Mouse (Mus musculus) intestine, embryonic 14.5 days (tissue): Measurements from ENCODE around the gene Sdcbp2. TPM values are rescaled to one million over a fixed set of nuclear protein-coding genes. Genes with fewer than 3 reads are reported as not detected.

Experiments used
- ATAC-seq: fragments of 200-750 bp; cut with Nextera tagmentation; replicated peaks from 2 replicates; pipeline ENCODE4 v1.8.0; 2017; ENCODE audit warnings: low read depth, moderate number of reproducible peaks, moderate TSS enrichment, moderate library complexity; ENCODE audit not compliant: low FRiP score, low TSS enrichment
- DNase-seq: peaks from one replicate; pipeline ENCODE4 v3.0.0-alpha.2; 2018; ENCODE audit warnings: low spot score
- H3K27ac ChIP-seq: fragments of 300-500 bp; sonication (generic); 2 replicates; pipeline ENCODE4 v1.5.1; 2014; ENCODE audit warnings: low read depth, mild to moderate bottlenecking, control low read depth
- H3K27me3 ChIP-seq: fragments of 300-500 bp; sonication (generic); replicated peaks from 2 replicates; pipeline ENCODE4 v1.6.1; 2014; ENCODE audit warnings: low read length, control low read depth; ENCODE audit not compliant: control insufficient read depth, insufficient read depth
- H3K36me3 ChIP-seq: fragments of 300-500 bp; sonication (generic); 2 replicates; pipeline ENCODE4 v1.6.1; 2014; ENCODE audit warnings: low read length, control low read depth; ENCODE audit not compliant: control insufficient read depth, insufficient read depth
- H3K4me1 ChIP-seq: fragments of 300-500 bp; sonication (generic); replicated peaks from 2 replicates; pipeline ENCODE4 v1.6.1; 2014; ENCODE audit warnings: low read length, control low read depth, mixed read lengths; ENCODE audit not compliant: control insufficient read depth, insufficient read depth
- H3K4me2 ChIP-seq: fragments of 300-500 bp; sonication (generic); 2 replicates; pipeline ENCODE4 v1.6.1; 2014; ENCODE audit warnings: low read length
- H3K4me3 ChIP-seq: fragments of 300-500 bp; sonication (generic); 2 replicates; pipeline ENCODE4 v1.5.1; 2014; ENCODE audit warnings: low read depth, low read length, control low read depth, mixed read lengths
- H3K9ac ChIP-seq: fragments of 300-500 bp; sonication (generic); 2 replicates; pipeline ENCODE4 v1.6.1; 2014; ENCODE audit warnings: mild to moderate bottlenecking, low read length
- H3K9me3 ChIP-seq: fragments of 300-500 bp; sonication (generic); 2 replicates; pipeline ENCODE4 v1.6.1; 2016; ENCODE audit warnings: low read length, control low read depth; ENCODE audit not compliant: control insufficient read depth
- WGBS: fragments of 180-500 bp; shearing (Covaris S2); extraction: QIAGEN DNeasy Blood & Tissue Kit; methylation state at CpG from one replicate; pipeline ENCODE4 v1.1.7; 2014; 5-methylcytosine and 5-hydroxymethylcytosine counted together
- polyA plus RNA-seq: library from polyadenylated mRNA; unstranded; fragments of >200 nt; fragmentation: Nextera tagmentation; extraction: Ambion mirVana; gene quantifications from 2 replicates; pipeline ENCODE4 v1.2.1, GENCODE M21; 2014

Gene Sdcbp2
- polyA plus RNA-seq = 9.5 and 10.3 TPM in 2 replicates

DNA sequence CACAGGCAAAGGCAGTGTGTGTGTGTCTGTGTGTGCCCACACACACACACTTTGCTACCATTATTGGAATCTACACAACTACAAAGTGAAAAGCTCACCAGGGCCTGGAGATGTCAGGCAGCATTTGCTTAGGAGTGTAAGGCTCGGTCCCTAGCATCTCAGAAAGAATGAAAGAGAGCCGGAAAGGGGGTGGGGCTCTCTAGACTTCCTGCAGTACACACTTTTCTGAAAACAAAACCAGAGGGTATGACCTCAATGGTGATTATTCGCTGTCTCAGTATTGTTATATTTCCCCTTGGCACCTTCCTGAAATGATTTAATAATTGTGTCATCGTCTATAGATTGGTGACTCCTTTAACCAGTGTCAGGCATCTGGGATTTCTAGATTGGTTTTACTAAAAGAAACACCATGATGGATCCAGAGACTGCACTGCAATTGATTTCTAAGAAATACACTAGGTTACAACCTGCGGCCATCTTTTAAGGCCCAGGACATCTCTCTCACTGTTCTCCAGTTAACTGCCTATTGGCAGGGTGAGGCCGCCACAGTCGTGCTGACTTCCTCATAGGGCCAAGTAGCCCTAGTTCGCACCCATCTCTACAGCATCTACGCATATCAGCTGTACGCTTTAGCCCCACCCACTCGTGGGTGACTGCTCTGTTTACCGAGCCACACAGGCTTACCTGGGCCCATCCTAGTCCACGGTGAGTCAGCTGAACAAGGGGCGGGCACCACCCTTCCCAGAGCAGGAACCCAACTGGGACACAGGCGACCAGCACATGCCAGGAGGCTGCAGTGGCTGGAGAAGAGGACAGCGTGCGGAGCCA is at the start of gene Sdcbp2:
TSS of gene Sdcbp2 (plus strand) at position 750 of the 828 bp plus-strand sequence.
- Histone ChIP-seq H3K27me3 (no peaks in the 10 kb centered on the region), H3K4me2 (no peak within 1 kb of the TSS), H3K27ac (no peak within 1 kb of the TSS), H3K4me3 (no peak within 1 kb of the TSS), H3K36me3 (no peaks in the 10 kb centered on the region), H3K9me3 (no peaks in the 10 kb centered on the region), H3K4me1 (peaks cover 8% of the 10 kb centered on the region), H3K9ac (no peak within 1 kb of the TSS)
- WGBS = 67% methylated on average over 17 of the region's 17 CpGs
- ATAC-seq (peak; percentile 66), DNase-seq (peak; percentile 67)

DNA sequence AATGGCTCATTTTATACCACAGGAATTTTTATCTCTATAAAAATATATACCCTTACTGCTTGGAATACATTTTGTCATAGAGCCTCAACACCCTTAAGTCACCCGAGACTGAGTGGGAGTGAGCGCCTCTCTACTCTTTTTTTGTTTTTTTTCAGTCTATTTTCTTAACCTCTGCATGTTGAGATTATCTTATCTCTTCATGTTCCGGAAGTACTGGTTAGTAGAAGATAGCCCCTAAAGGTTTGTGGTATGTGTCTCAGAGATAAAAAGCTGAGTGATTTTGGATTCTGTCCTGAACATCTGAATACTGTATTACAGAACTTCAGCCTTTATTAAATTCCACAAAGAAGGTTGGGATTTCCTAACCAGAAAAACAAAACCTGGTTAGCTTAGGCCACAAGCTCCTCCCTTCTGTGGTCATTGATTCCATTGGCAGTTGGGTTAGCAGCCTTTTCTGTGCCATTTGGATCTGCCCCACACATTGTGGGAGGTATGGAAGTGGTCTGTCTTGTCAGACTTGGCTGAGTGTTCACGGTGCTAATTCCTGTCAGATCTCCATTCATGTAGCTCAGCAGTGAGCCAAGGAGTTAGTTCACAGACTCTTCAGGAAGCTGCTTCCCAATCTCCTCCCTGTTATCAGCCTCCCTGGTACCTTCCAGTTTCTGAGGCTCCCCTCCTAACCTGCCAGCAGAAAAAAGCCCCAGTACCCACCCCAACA is 47.9 kb upstream of the Sdcbp2 start:
- no peaks in the 10 kb centered on the region for H3K9me3 ChIP-seq
- H3K27ac ChIP-seq = no peak overlapping the region
- H3K4me3 ChIP-seq = no peak overlapping the region
- DNase-seq (no peak), ATAC-seq (no peak)
- H3K4me1 ChIP-seq = no peaks in the 10 kb centered on the region
- 61% methylated on average over 4 of the region's 4 CpGs for WGBS
- H3K27me3 ChIP-seq = no peaks in the 10 kb centered on the region
- H3K36me3 ChIP-seq = peaks cover 13% of the 10 kb centered on the region; the same call in 1 of the 2 replicates
- no peak overlapping the region for H3K4me2 ChIP-seq
- no peak overlapping the region for H3K9ac ChIP-seq

DNA sequence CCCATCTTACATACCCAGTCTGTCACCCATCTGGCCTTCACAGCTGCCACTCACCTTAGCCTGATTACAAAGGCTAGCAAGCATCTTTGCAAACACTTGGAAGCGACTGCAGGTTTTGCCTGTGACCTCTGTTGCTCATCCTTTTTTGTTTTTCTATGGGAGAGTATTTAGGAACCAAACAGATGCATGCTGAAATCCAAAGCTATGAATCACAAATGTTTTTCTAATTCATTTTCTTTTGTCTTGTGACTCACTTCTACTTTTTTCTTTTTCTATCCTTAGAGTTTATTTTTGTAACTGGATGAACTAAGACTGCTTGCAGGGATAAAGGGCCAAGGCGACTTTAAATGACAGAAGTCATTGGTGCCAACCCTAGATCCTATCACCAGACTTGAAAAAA is 46.9 kb upstream of the Sdcbp2 start:
- 60% methylated on average over 2 of the region's 2 CpGs for WGBS

DNA sequence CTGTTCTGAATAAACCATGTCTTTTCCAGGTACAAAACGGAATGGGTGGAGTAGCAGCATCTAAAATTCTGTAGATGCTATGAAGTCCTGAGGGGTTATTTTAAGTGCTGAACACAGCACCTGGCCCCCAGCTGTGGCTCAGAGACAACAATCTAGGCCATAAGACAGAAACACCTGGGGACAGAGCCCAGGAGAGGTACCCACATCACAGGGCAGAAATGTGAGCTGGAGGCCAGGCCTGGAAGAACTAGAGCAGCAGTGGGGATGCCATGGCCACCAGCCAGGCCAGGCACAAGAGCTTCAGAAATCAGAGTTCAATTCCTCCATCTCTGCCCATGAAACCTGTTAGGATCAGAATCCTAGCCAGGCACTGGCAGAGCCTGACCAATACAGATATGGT is 44.4 kb upstream of the Sdcbp2 start:
- Histone ChIP-seq H3K4me2 (no peak overlapping the region), H3K4me3 (no peak overlapping the region), H3K27me3 (no peaks in the 10 kb centered on the region), H3K27ac (no peak overlapping the region), H3K9me3 (no peaks in the 10 kb centered on the region), H3K36me3 (no peaks in the 10 kb centered on the region), H3K4me1 (no peaks in the 10 kb centered on the region), H3K9ac (no peak overlapping the region)
- 81% methylated on average over 1 of the region's 1 CpGs for WGBS
- no peak for DNase-seq
- ATAC-seq = no peak

More for the DNA sequence above, 46.9 kb upstream of the Sdcbp2 start:
- no peaks in the 10 kb centered on the region for H3K27me3 ChIP-seq
- H3K4me1 ChIP-seq = no peaks in the 10 kb centered on the region
- no peak overlapping the region for H3K4me3 ChIP-seq
- H3K36me3 ChIP-seq = peaks cover 5% of the 10 kb centered on the region; the same call in 1 of the 2 replicates
- no peak overlapping the region for H3K27ac ChIP-seq
- DNase-seq (no peak), ATAC-seq (no peak)
- H3K9me3 ChIP-seq = no peaks in the 10 kb centered on the region
- H3K9ac ChIP-seq = no peak overlapping the region
- H3K4me2 ChIP-seq = no peak overlapping the region

- ATAC-seq (no peak), DNase-seq (no peak)
- no peaks in the 10 kb centered on the region for H3K27me3 ChIP-seq
- H3K36me3 ChIP-seq = no peaks in the 10 kb centered on the region
- no peaks in the 10 kb centered on the region for H3K9me3 ChIP-seq
- H3K4me2 ChIP-seq = no peak overlapping the region
- H3K9ac ChIP-seq = no peak overlapping the region
- H3K4me1 ChIP-seq = no peaks in the 10 kb centered on the region
- H3K27ac ChIP-seq = no peak overlapping the region
- H3K4me3 ChIP-seq = no peak overlapping the region
Measured at GRCm38 (mm10) chr2:151529169-151529568, 43.3 kb upstream of the Sdcbp2 start.

DNA sequence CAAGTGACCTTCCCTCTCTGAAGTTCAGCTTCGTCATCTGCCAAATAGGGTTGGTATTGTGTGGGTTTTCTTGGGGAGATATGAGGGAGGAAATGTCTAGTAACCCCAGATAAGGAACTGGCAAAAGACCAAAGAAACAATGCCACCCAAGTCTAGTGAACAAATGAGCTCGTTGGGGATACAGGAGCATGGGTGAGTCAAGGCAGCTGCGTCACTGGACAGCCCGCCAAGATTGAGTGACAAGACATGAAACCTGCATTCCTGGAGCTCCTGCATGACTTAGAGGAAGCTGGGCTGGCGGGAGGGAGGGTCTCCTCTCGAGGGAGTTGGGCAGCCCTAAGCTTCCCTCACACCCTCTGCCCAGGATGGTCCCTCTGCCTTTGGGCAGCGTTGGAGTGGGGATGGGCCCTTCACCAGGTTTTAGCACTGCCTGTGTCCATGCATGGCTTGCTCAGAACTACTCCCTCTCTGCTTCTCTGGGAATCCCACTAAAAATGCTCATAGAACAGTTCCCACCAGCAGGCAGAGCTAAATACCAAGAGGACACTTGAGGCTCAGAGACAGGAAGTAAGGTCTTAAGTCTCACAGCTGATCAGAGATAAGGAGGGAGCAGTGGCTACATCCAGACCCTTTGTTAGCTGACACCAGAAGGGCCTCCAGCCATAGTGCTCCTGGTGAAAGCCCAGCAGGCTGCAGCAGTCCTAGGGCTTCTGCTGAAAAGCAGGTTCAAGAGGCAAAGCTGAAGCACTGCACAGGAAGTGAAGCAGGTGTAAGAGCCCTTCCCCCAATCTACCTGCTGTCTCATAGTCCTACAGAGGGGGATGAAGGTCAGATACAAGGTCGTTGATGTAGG is 41.8 kb upstream of the Sdcbp2 start:
- Histone ChIP-seq H3K4me2 (no peak overlapping the region), H3K36me3 (no peaks in the 10 kb centered on the region), H3K9ac (no peak overlapping the region), H3K9me3 (no peaks in the 10 kb centered on the region), H3K4me3 (no peak overlapping the region), H3K27ac (no peak overlapping the region), H3K4me1 (no peaks in the 10 kb centered on the region), H3K27me3 (no peaks in the 10 kb centered on the region)
- DNase-seq (no peak), ATAC-seq (no peak)
- WGBS = 61% methylated on average over 8 of the region's 8 CpGs

DNA sequence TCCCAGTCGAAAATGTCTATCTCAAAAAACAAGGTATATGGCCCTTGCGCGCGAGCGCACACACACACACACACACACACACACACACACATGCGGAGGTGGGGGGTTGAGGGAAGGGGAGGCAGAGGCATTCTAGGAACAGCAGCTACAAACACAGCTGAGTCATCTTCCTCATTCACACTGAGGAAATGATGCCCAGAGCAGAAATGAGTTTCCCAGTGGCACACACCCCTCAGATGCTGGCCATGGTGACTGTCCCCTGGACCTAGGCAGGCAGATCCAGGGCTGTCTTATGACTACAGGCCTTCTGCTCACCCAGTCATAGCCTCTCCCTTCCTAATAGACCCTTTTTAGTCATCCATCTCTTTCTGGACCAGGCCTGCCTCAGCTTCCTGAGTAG is 38.8 kb upstream of the Sdcbp2 start:
- H3K27ac ChIP-seq = no peak overlapping the region
- no peaks in the 10 kb centered on the region for H3K36me3 ChIP-seq
- no peak overlapping the region for H3K4me3 ChIP-seq
- no peaks in the 10 kb centered on the region for H3K27me3 ChIP-seq
- 92% methylated on average over 6 of the region's 6 CpGs for WGBS
- no peak overlapping the region for H3K4me2 ChIP-seq
- ATAC-seq (no peak), DNase-seq (no peak)
- H3K4me1 ChIP-seq = 0 out of 2 replicates have a peak, but pooled peaks cover 3% of the 10 kb centered on the region
- H3K9ac ChIP-seq = no peak overlapping the region
- no peaks in the 10 kb centered on the region for H3K9me3 ChIP-seq

DNA sequence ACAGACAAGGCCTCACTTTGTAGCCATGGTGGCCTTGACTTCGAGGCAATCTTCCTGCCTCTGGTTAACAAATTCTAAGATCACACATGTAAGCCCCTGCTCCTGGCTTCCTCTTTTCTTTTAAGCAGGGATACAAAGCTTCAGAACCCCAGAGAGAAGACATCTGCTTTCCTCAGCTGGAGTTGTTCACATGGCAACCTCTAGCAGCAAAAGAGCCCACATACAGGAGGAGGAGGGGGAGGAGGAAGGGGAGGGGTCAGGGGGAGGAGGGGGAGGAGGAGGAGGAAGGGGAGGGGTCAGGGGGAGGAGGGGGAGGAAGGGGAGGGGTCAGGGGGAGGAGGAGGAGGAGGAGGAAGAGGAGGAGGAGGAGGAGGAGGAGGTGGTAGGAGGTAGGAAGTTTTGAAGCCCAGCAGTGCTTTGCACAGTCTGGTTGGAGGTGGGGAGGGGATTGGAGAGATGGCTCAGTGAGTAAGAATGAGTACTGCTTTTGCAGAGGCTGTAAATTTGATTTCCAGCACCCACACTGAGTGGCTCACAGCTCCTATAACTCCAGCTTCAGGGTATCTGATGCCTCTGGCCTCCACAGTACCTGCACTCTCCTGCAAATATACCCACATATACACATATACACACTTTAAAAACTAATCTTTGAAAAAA is 36.3 kb upstream of the Sdcbp2 start:
- H3K4me3 ChIP-seq = no peak overlapping the region
- peak overlapping the region; percentile 18; the same call in 1 of the 2 replicates for H3K4me2 ChIP-seq
- H3K27ac ChIP-seq = peak overlapping the region; percentile 59
- H3K9me3 ChIP-seq = no peaks in the 10 kb centered on the region
- H3K4me1 ChIP-seq = 0 out of 2 replicates have a peak, but pooled peaks cover 3% of the 10 kb centered on the region
- H3K27me3 ChIP-seq = no peaks in the 10 kb centered on the region
- H3K9ac ChIP-seq = no peak overlapping the region
- H3K36me3 ChIP-seq = no peaks in the 10 kb centered on the region
- DNase-seq = no peak
- peak; percentile 51 for ATAC-seq
- 29% methylated on average over 1 of the region's 1 CpGs for WGBS
